Mouse (Mus musculus) bone marrow, adult 2 months (tissue): ENCODE measurements at regions not wholly inside any gene's neighbourhood (a gene's known extent, or its start where the extent isn't known, plus 50 kb on each side); places are given as distances from the start of the nearest gene placed in this dataset.

ENCODE experiments used
- CTCF ChIP-seq: fragments of 200-500 bp; IDR thresholded peaks from 2 replicates; pipeline ENCODE4 v1.5.1; 2011; ENCODE audit warnings: low read length, control low read depth; ENCODE audit not compliant: control insufficient read depth, insufficient read depth
- POLR2A ChIP-seq: fragments of 200-500 bp; IDR thresholded peaks from 2 replicates; pipeline ENCODE4 v1.6.1; 2011; ENCODE audit warnings: low read depth, mild to moderate bottlenecking, control low read depth, low read length, borderline replicate concordance; ENCODE audit not compliant: control insufficient read depth

DNA sequence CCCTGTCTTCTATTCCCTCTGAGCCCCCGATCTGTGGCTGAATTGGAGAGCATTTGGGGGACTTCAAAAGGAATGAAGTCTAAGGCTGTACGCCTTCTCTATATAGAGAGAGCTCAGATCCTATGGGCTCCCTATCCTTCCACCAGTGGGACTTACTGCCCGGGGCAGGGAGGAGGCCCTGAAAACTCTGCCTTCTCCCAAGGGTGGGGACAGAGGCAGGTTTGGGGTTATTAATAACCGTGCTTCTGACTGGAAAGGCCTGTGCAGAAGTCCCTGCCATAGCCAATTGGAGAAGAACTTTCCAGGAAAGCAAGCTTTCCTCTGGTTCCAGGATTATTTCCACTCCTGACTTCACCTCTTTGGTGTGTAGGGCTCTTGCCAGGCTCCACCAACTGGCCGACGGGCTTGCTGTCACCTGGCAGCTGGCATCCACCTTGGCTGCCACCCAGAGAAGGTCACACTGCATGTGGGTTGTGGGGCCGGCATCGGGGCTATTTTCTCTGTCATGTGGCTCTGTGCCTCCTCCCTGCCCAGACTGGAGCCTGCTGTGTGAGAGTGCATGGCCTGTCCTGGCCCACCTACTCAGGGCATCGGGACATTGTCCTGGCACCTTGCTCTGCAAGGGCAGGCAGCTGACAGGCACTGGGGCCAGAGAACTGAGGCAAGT, 78.8 kb upstream of the 1600014C23Rik start:
- no peak for TF ChIP-seq POLR2A
- no peak for TF ChIP-seq CTCF
